Mouse (Mus musculus) skeletal muscle tissue, adult 2 months (tissue): Measurements from ENCODE around the gene Sun1.

Experiments used
- DNase-seq: peaks from one replicate; pipeline ENCODE4 v3.0.0-alpha.2; 2012; ENCODE audit warnings: low read depth, low spot score

The Sun1 gene

GRCm38 (mm10) chr5:139208183-139208582 lies 7.7 kb downstream of the Sun1 start:
- DNase-seq = no peak

GRCm38 (mm10) chr5:139208871-139209684 lies 8.6 kb downstream of the Sun1 start:
- DNase-seq = no peak

- no peak for DNase-seq
Measured at GRCm38 (mm10) chr5:139209685-139210026, 9.2 kb downstream of the Sun1 start.

DNA sequence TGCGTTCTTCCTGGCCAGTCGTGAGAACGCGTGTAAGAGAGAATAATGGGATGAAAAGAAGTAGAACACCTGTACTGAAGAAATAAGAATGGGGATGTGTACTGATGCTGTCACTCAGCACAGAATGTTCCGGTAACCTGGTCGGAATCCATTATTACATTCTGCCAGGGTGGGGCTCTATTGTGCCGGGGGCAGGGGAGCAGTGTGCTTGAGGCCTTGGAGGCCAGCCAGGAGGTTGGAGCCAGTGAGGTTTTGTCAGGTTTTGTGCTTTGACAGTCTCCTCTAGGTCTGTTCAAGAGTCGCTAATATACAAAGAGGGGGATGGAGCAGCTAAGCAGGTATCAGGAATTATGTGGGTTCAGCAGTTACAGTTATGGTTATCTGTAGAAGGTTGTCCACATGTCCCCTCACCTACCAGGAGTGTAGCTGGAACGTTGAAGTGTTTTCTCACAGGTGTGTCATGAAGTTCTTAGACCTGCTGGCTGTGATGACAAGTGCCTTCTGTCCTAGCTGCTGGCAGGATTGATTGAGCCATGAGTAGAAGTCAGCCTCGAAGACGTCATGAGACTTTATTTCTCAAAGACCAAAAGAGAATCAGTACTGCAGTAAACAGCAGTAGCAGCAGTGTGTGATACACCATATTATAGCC lies 11.4 kb downstream of the Sun1 start:
- DNase-seq = no peak

DNA sequence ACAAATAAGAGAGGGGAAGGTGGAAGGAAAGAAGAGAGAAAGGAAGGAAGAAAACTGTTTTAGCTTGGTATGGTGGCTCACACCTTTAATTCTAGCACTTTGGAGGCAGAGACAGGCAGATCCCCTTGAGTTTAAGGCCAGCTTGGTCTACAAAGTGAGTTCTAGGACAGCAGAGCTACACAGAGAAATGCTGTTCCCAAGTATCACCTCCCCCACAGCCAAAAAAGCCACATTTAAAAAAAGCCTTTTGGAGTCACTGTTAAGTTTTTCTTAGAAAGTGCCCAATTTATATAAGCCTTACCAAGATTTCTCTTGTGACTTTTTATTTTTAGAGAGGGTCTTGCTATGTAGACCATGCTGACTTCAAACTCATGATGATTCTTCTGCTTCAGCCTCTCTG lies 13.9 kb downstream of the Sun1 start:
- no peak for DNase-seq

DNA sequence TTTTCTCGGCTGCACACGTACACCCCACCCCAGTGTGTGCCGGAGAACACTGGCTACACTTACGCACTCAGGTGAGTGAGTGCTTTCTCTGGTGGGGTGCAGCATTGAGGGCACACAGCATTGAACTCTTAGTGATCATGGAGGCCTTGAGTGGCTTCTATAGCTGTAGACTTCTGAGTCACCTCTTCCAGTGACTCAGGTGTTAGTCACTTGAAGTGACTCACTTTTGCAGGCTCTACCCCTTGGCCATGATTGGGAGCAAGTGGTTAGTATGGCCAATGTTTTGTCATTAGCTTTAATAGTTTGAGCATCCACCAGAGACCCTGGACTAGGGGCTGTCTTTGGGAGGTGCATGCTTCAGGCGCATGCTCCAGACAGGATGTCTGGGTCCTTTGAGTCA lies 14.7 kb downstream of the Sun1 start:
- no peak for DNase-seq

DNA sequence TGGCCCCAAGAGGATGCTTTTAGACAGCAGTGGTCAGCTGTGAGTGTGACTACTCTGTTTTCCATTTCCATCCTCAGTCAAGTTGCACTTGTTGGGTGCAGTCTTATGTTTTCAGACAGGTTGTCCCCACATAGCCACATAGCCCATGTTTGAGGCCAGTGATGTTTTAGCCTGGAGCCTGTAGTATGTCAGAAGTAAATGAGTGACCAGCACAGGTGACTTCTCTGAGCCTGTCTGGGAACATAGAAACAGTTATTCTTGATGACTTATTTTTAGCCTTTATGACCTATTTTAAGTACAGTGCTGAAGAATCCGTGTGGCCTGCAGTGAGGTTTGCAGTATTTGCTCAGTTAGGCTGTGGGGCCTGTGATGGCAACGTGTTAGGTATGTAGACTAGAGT lies 15.7 kb downstream of the Sun1 start:
- no peak for DNase-seq

DNA sequence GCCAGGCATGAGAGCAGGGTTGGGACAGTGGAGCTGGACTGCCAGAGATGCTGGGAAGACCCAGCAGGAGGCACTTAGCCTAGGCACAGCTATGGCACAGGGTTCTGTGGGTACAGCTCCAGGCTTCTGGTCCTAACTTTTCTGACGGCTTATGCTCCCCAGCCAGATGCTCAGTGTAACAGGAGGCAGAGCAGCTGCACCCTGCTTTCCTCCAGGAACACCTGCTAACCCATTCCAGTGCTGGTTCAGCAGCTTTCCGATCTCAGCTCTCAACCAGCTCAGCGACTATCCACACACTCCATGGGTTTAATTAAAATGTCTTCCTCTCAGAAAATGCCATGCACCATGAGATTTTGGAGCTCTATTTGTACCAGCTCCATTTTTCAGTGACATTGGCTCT lies 16.3 kb downstream of the Sun1 start:
- DNase-seq = peak; percentile 70

- DNase-seq = no peak
Measured at GRCm38 (mm10) chr5:139220006-139220515, 19.6 kb downstream of the Sun1 start.

DNA sequence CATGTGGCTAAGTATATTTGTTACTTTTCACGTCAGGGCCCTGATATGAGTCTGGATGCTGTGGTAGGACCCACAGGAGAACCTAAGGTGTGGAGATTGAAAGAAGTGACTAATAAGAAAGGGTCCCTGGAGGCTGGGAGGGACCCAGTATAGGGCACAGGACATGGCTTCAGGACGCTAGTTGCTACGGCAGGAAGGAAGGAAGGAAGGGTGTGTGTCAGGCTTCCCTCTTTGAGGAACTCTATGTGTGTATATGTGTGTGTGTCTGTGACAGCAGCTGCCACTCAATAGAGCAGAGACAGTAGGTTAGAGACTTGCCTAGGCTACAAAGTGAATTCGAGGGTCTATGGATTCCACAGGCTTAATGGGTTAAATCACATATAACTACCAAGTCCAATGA lies 20.2 kb downstream of the Sun1 start:
- no peak for DNase-seq

DNA sequence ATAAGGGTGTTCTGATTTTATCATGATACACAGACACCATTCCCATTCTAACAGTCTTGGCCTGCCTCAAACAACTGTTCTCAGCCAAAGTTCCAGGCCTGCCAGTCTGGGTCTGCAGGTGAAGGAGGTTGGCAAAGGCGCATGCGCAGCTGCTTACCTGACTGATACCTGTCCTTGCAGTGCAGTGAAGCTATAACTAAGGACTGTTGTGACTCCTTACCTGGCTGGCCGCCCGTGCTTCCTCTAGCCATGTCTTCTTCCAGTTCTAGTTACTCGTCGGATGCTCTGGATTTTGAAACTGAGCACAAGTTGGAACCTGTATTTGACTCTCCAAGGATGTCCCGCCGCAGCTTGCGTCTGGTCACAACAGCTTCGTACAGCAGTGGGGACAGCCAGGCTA lies 22.9 kb downstream of the Sun1 start:
- DNase-seq = no peak

DNA sequence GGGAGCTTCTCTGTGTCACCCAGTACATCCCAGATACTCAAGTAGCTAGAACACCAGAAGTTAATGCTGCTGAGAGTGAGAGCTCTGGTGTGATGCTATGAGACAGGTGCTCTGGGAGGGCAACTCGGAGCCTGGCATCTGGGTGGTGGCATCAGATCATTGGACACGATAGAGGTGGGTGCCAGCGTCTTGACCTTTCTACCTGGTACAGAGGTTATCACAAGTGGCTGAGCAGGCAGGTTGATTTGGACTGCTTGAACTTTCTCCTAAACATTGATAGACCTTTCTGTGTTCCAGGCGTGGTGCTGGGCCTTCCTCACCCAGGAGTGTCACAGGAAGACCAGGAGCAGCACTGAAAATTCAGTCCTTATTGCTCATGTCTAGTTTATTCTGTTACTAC lies 26.8 kb downstream of the Sun1 start:
- DNase-seq = no peak

DNA sequence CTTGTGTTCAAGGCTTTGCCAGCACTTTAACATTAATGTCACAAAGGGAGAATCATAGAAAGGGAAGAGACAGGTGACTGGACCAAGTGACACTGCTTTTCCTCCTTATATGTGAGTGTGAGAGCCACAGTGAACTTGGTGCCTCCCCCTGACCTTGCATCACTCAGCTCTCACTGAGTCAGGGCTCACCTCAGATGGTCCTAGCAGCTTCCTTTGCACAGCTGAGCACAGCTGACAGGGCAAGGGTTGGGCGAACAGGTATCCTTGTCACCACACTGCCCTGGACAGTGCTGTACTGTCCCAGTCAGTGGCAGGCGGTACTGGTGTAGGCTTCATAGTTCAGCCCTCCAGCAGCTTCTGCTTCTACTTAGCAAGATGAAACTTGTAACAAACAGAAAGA lies 27.2 kb downstream of the Sun1 start:
- no peak for DNase-seq

DNA sequence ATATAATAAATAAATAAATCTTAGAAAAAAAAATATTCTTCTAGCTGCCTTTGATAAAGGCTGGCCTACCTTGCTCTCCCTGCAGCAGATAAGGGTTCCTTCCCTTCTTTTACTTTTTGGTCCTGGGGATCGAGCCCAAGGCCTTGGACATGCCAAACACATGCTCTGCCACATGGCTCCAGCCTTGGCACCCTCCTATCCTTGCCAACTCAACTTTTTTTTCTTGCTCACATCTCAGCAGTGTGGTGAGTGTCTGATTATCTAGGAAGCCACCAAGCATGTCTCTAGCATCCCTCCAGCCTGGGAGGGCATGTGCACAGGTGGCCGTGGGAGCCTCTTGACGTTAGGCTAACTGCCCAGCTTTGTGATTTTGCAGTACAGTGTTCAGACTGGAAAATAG lies 27.9 kb downstream of the Sun1 start:
- DNase-seq = no peak

GRCm38 (mm10) chr5:139229716-139230115 lies 29.3 kb downstream of the Sun1 start:
- no peak for DNase-seq

DNA sequence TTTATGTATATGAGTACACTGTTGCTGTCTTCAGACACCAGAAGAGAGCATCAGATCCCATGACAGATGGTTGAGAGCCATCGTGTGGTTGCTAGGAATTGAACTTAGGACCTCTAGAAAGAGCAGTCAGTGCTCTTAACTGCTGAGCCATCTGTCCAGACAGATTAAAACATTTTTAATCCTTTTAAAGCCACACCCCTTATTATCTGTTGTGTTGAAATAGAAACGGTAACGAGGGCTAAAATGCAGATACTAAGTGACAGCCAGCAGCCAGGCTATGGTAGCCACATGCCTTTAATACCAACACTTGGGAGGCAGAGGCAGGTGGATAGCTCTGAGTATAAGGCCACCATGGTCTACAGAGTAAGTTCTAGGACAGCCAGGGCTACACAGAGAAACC lies 31.6 kb downstream of the Sun1 start:
- no peak for DNase-seq

DNA sequence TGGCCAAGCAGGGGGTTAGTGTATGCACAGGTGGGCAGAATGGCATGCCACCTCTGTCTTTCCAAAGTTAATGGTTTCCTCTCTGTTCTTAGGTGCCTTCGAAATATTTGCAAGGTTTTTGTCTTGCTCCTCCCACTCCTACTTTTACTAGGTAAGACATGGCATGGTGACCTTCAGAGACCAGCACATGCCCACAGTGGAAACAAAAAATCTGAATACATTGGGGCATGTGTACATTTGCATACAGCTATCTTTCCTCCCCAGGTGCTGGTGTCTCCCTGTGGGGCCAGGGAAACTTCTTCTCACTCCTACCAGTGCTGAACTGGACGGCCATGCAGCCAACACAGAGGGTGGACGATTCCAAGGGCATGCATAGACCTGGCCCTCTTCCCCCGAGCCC lies 34.0 kb downstream of the Sun1 start:
- DNase-seq = no peak

GRCm38 (mm10) chr5:139237436-139237835 lies 37.0 kb downstream of the Sun1 start:
- no peak for DNase-seq

- DNase-seq = no peak
Measured at GRCm38 (mm10) chr5:139241022-139241761, 40.8 kb downstream of the Sun1 start.

- DNase-seq = peak; percentile 68
Measured at GRCm38 (mm10) chr5:139243384-139243783, 42.9 kb downstream of the Sun1 start.

DNA sequence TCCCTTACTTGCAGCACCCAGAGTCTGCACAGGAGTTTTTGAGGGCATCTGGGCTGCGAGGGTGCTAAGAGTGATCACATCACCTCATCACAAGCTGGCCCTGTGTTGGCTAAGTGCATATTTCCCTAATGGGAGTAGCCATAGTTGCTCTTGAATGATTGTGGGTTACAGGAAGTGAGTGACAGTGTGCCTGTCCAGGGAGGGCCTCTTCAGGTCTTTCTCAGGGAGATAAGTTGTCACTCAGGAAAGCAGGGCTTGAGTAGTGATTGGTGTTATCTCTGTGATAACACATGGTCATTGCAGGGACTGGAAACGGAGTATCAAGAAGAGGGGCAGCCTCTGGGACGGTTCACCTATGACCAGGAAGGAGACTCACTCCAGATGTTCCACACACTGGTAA lies 47.3 kb downstream of the Sun1 start:
- no peak for DNase-seq

- DNase-seq = no peak
Measured at GRCm38 (mm10) chr5:139248846-139249245, 48.4 kb downstream of the Sun1 start.

DNA sequence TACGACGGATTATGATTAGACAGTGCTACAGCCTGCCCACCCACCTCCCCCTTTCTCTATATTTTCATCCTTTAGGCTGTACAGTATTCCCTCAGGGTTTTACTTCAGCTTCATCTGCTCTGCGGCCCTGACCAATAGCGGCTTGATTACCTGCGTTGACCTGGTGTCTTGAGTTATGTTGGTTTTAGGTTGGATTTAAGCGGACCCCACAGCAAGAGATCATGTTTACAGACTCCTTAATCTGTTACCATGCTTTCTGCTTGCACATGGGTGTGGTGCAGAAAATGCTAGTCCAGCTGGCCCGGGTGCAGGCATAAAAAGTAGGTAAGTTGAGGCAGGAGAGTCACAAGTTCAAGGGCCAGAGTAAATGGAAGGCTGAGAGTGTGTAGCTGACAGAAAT lies 50.8 kb downstream of the Sun1 start:
- no peak for DNase-seq
